Mouse (Mus musculus) midbrain, embryonic 15.5 days (tissue): Measurements from ENCODE around the gene Slc22a3. TPM values are rescaled to one million over a fixed set of nuclear protein-coding genes. Genes with fewer than 3 reads are reported as not detected.

Experiments
- ATAC-seq: fragments of 200-750 bp; cut with Nextera tagmentation; replicated peaks from 2 replicates; pipeline ENCODE4 v1.8.0; 2017; ENCODE audit warnings: moderate TSS enrichment
- H3K27ac ChIP-seq: fragments of 300-500 bp; sonication (generic); 2 replicates; pipeline ENCODE4 v1.5.1; 2015; ENCODE audit warnings: mild to moderate bottlenecking, inconsistent platforms
- H3K27me3 ChIP-seq: fragments of 300-500 bp; sonication (generic); replicated peaks from 2 replicates; pipeline ENCODE4 v1.6.1; 2015; ENCODE audit warnings: inconsistent platforms
- H3K36me3 ChIP-seq: fragments of 300-500 bp; sonication (generic); replicated peaks from 2 replicates; pipeline ENCODE4 v1.6.1; 2015; ENCODE audit warnings: inconsistent platforms
- H3K4me1 ChIP-seq: fragments of 300-500 bp; sonication (generic); 2 replicates; pipeline ENCODE4 v1.6.1; 2015; ENCODE audit warnings: inconsistent platforms
- H3K4me2 ChIP-seq: fragments of 300-500 bp; sonication (generic); 2 replicates; pipeline ENCODE4 v1.6.1; 2015; ENCODE audit warnings: inconsistent platforms, mild to moderate bottlenecking, moderate library complexity
- H3K4me3 ChIP-seq: fragments of 300-500 bp; sonication (generic); 2 replicates; pipeline ENCODE4 v1.5.1; 2015; ENCODE audit warnings: mild to moderate bottlenecking, inconsistent platforms
- H3K9ac ChIP-seq: fragments of 300-500 bp; sonication (generic); 2 replicates; pipeline ENCODE4 v1.6.1; 2015; ENCODE audit warnings: mild to moderate bottlenecking, inconsistent platforms
- H3K9me3 ChIP-seq: fragments of 300-500 bp; sonication (generic); 2 replicates; pipeline ENCODE4 v1.6.1; 2016; ENCODE audit warnings: inconsistent platforms
- WGBS: fragments of 180-500 bp; shearing (Covaris S2); methylation state at CpG from one replicate; pipeline ENCODE4 v1.1.7; 2015; ENCODE audit warnings: mixed read lengths; 5-methylcytosine and 5-hydroxymethylcytosine counted together
- polyA plus RNA-seq: library from polyadenylated mRNA; unstranded; fragments of >200 nt; fragmentation: Nextera tagmentation; extraction: Ambion mirVana; gene quantifications from 2 replicates; pipeline ENCODE4 v1.2.1, GENCODE M21; 2015

Gene Slc22a3
- polyA plus RNA-seq, 1 experiment from 2014 or later, result 1.2 TPM

- no peaks in the 10 kb centered on the region for H3K27me3 ChIP-seq
- no peaks in the 10 kb centered on the region for H3K36me3 ChIP-seq
- no peak overlapping the region for H3K27ac ChIP-seq
- no peak overlapping the region for H3K9ac ChIP-seq
- 80% methylated on average over 8 of the region's 8 CpGs for WGBS
- H3K4me1 ChIP-seq, result 0 out of 2 replicates have a peak, but pooled peaks cover 7% of the 10 kb centered on the region
- H3K4me2 ChIP-seq, result no peak overlapping the region
- ATAC-seq, result no peak
- no peak overlapping the region for H3K4me3 ChIP-seq
- H3K9me3 ChIP-seq, result no peaks in the 10 kb centered on the region
Observed at GRCm38 (mm10) chr17:12385049-12385794, 122.3 kb downstream of the Slc22a3 start.

- no peaks in the 10 kb centered on the region for H3K27me3 ChIP-seq
- no peaks in the 10 kb centered on the region for H3K9me3 ChIP-seq
- no peak overlapping the region for H3K9ac ChIP-seq
- ATAC-seq, result peak; percentile 85
- H3K4me3 ChIP-seq, result no peak overlapping the region
- 0 out of 2 replicates have a peak, but pooled peaks cover 7% of the 10 kb centered on the region for H3K4me1 ChIP-seq
- H3K36me3 ChIP-seq, result no peaks in the 10 kb centered on the region
- H3K4me2 ChIP-seq, result no peak overlapping the region
- WGBS, result 23% methylated on average over 2 of the region's 2 CpGs
- H3K27ac ChIP-seq, result no peak overlapping the region
Observed at GRCm38 (mm10) chr17:12382531-12382930, 125.0 kb downstream of the Slc22a3 start.

DNA sequence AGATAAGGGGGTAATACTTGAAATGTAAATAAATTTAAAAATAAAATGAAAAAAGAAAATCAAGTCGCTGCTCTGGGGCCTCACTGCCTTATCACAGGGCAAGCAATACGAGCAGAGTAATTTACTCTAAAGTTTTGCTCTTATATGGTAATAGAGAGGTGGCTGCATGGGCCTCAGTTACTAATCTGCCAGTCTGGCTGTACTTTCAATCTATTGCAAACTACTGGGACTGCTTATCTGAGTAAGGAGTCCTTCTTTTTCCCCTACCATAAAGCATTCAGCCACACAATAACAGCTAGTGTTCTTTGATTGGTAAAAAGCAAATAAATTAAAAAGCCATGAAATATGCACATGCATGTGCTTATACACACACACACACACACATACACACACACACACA is 125.9 kb downstream of the Slc22a3 start:
- H3K9ac ChIP-seq, result no peak overlapping the region
- ATAC-seq, result no peak

DNA sequence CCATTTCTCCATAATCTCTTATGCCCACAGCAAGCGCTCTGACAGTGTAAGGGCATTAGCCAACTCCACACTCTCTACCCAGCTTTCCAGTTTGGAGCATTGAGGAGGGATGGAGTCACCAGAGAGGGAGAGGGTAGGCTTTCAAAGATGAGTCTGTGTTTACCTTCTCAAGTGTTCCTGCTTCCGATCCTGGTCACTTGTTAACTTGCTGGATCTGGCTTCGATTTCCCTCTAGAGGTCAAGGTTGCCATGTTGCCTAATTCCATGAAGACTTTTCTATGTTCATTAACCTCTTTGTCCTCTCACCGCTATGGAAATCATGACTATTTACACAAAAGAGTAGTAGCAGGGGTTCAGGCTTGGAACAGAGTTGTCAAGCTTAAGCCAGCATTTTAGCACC is 127.2 kb downstream of the Slc22a3 start:
- 91% methylated on average over 4 of the region's 4 CpGs for WGBS
- H3K4me1 ChIP-seq, result 0 out of 2 replicates have a peak, but pooled peaks cover 7% of the 10 kb centered on the region
- no peak overlapping the region for H3K27ac ChIP-seq
- no peaks in the 10 kb centered on the region for H3K9me3 ChIP-seq
- no peak overlapping the region for H3K4me2 ChIP-seq
- no peak overlapping the region for H3K9ac ChIP-seq
- no peaks in the 10 kb centered on the region for H3K27me3 ChIP-seq
- no peaks in the 10 kb centered on the region for H3K36me3 ChIP-seq
- ATAC-seq, result no peak
- H3K4me3 ChIP-seq, result no peak overlapping the region

More for the DNA sequence above, 125.9 kb downstream of the Slc22a3 start:
- Histone ChIP-seq H3K27me3 (no peaks in the 10 kb centered on the region), H3K4me3 (no peak overlapping the region), H3K4me2 (no peak overlapping the region), H3K27ac (no peak overlapping the region), H3K9me3 (no peaks in the 10 kb centered on the region), H3K4me1 (0 out of 2 replicates have a peak, but pooled peaks cover 7% of the 10 kb centered on the region), H3K36me3 (no peaks in the 10 kb centered on the region)
- 90% methylated on average over 2 of the region's 2 CpGs for WGBS

DNA sequence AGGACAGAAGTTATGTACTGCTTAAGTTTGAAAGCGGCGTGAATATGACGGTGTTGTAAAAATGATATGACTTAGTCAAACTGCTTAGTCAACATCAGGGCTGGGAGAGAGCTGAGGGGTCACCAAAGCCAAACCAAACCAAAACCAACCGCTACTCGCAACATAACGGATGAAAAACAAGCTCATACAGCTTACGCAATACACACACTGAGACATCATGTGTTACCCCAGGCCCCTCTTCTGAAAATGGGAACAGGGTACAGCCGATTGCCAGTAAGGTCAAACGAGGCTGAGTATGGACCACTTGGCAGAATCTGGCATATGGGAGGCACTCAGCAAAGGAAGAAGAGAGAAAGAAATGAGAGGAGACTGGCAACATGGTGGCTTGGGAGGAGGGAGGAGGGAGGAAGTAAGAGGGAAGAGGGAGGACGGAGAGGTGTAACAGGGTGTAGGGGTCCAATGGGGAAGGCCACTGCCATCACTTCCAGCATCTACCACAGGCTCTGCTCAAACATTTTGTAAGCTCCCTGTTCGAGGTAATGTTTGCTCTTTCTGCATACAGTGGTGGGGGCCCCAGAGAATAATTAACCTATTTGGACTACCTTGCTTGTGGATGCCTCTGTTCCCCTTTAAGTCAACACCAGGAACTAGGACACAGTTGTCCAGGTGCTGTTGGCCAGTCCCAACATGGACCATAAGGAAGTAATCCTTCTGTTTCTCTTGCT is 129.4 kb downstream of the Slc22a3 start, which contains the start of gene Plg:
Gene Plg, plus strand, starts transcription at position 628 of the 725 bp plus-strand sequence.
- Histone ChIP-seq H3K27ac (no peak within 1 kb of the TSS), H3K27me3 (no peaks in the 10 kb centered on the region), H3K4me2 (no peak within 1 kb of the TSS), H3K9ac (no peak within 1 kb of the TSS), H3K4me1 (0 out of 2 replicates have a peak, but pooled peaks cover 7% of the 10 kb centered on the region), H3K36me3 (no peaks in the 10 kb centered on the region), H3K9me3 (no peaks in the 10 kb centered on the region), H3K4me3 (no peak within 1 kb of the TSS)
- WGBS, result 90% methylated on average over 11 of the region's 11 CpGs
- ATAC-seq, result no peak

GRCm38 (mm10) chr17:12373601-12374144 is 133.8 kb downstream of the Slc22a3 start:
- Histone ChIP-seq H3K4me3 (no peak overlapping the region), H3K27me3 (peaks cover 3% of the 10 kb centered on the region; the same call in 1 of the 2 replicates), H3K9me3 (no peaks in the 10 kb centered on the region), H3K27ac (no peak overlapping the region), H3K9ac (no peak overlapping the region), H3K36me3 (no peaks in the 10 kb centered on the region), H3K4me2 (no peak overlapping the region), H3K4me1 (0 out of 2 replicates have a peak, but pooled peaks cover 5% of the 10 kb centered on the region)
- WGBS, result 73% methylated on average over 3 of the region's 3 CpGs
- no peak for ATAC-seq

DNA sequence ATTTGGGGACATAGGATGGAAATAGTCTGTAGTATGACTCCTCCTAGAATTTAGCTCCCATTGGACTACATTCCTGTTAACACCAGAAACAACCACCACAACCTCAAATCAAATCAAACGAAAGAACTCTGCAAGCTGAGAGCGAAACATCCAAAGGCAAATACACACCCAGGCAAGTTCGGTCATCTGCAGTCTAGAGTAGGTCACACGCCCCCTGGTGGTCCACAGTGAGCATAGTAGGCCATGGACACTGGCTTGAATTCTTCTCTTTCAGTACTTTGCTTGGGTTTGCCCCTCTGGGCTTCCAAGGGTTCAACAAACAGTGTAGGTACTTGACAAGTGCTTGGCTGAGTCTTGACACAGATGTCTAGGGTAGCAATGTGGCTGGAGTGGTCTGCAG is 135.5 kb downstream of the Slc22a3 start:
- peaks cover 3% of the 10 kb centered on the region; the same call in 1 of the 2 replicates for H3K27me3 ChIP-seq
- 0 out of 2 replicates have a peak, but pooled peaks cover 5% of the 10 kb centered on the region for H3K4me1 ChIP-seq
- ATAC-seq, result peak; percentile 53; the same call in 1 of the 2 replicates
- WGBS, result 28% methylated on average over 4 of the region's 4 CpGs
- no peak overlapping the region for H3K4me3 ChIP-seq
- no peaks in the 10 kb centered on the region for H3K36me3 ChIP-seq
- H3K27ac ChIP-seq, result no peak overlapping the region
- no peaks in the 10 kb centered on the region for H3K9me3 ChIP-seq
- H3K9ac ChIP-seq, result no peak overlapping the region
- H3K4me2 ChIP-seq, result no peak overlapping the region

DNA sequence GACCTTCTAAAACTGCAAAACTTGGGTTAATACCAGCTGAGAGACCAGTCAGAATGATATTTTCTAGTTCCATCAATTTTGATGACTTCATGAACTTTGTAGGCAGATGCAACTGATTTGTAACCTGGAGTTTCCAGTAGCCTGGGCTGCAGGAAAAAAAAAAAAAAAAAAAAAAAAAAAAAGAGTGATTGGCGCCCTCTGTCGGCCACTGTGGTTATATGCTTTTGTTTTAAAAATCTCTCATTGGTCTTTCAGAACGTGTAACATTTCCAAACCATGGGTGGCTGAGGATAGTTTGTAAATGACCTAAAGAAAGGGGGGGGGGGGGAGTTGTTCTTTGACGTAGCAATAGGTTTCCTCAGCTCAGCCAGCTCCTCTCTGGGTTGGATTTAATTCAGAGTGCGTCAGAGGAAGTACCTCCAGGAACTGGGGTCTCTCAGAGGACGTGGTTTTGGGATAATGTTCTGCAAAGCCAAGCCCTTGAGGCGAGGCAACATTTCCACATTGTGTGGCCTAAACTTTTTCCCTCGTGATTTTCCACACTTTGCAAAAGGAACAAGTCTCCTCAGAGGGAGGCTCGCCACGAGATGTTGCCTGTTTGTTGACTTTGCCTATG is 136.1 kb downstream of the Slc22a3 start:
- ATAC-seq, result no peak
- Histone ChIP-seq H3K27me3 (peaks cover 3% of the 10 kb centered on the region; the same call in 1 of the 2 replicates), H3K9me3 (no peaks in the 10 kb centered on the region), H3K4me1 (0 out of 2 replicates have a peak, but pooled peaks cover 5% of the 10 kb centered on the region), H3K4me3 (no peak overlapping the region), H3K4me2 (no peak overlapping the region), H3K36me3 (no peaks in the 10 kb centered on the region), H3K27ac (no peak overlapping the region), H3K9ac (no peak overlapping the region)
- WGBS, result 34% methylated on average over 10 of the region's 10 CpGs

GRCm38 (mm10) chr17:12370289-12370688 is 137.2 kb downstream of the Slc22a3 start:
- no peaks in the 10 kb centered on the region for H3K36me3 ChIP-seq
- no peaks in the 10 kb centered on the region for H3K9me3 ChIP-seq
- peaks cover 3% of the 10 kb centered on the region; the same call in 1 of the 2 replicates for H3K27me3 ChIP-seq
- WGBS, result 79% methylated on average over 4 of the region's 4 CpGs
- H3K27ac ChIP-seq, result no peak overlapping the region
- H3K4me1 ChIP-seq, result 0 out of 2 replicates have a peak, but pooled peaks cover 5% of the 10 kb centered on the region
- no peak for ATAC-seq
- no peak overlapping the region for H3K9ac ChIP-seq
- no peak overlapping the region for H3K4me2 ChIP-seq
- no peak overlapping the region for H3K4me3 ChIP-seq

- 78% methylated on average over 5 of the region's 5 CpGs for WGBS
- Histone ChIP-seq H3K27me3 (peaks cover 3% of the 10 kb centered on the region; the same call in 1 of the 2 replicates), H3K36me3 (no peaks in the 10 kb centered on the region), H3K27ac (no peak overlapping the region), H3K9me3 (no peaks in the 10 kb centered on the region), H3K9ac (no peak overlapping the region), H3K4me3 (no peak overlapping the region), H3K4me2 (no peak overlapping the region), H3K4me1 (peaks cover 7% of the 10 kb centered on the region)
- ATAC-seq, result no peak
Observed at GRCm38 (mm10) chr17:12369393-12369792, 138.1 kb downstream of the Slc22a3 start.
